Mouse (Mus musculus) gastrocnemius, adult 2 months (tissue): Measurements from ENCODE around the gene Ctbs. TPM values are rescaled to one million over a fixed set of nuclear protein-coding genes. Genes with fewer than 3 reads are reported as not detected.
"Not testable (repeated sequence)": the region's sequence is repeated elsewhere in the genome, so short reads cannot be mapped to it uniquely, and the experiment has no call there.

Source experiments
- DNase-seq: peaks from one replicate; pipeline ENCODE4 v3.0.0; 2022
- H3K27ac ChIP-seq: fragments of 200-600 bp; 2 replicates; pipeline ENCODE4 v1.8.1; 2022; ENCODE audit warnings: mild to moderate bottlenecking
- H3K4me3 ChIP-seq: fragments of 200-600 bp; 2 replicates; pipeline ENCODE4 v1.8.1; 2022; ENCODE audit warnings: mild to moderate bottlenecking, moderate library complexity
- CTCF ChIP-seq: fragments of 200-600 bp; IDR thresholded peaks from 2 replicates; pipeline ENCODE4 v1.8.1; 2022; ENCODE audit warnings: antibody characterized with exemption, mild to moderate bottlenecking, moderate library complexity
- intact Hi-C: fragments of 180-260 bp; cut with DNase I; formaldehyde crosslinking; loops from one replicate; pipeline ENCODE4 v1.15.1; 2025
- total RNA-seq, 2 experiments: library from RNA; stranded (reverse); gene quantifications; 2 replicates each; pipeline ENCODE4 v1.2.3; 2021

The Ctbs gene
- total RNA-seq, 2 experiments from 2014 or later: 4.1 to 4.5 TPM

- H3K27ac ChIP-seq: no peak overlapping the region
- intact Hi-C loops: no loop called here
- TF ChIP-seq CTCF: no peak
Observed at GRCm38 (mm10) chr3:146417873-146418272, 31.7 kb upstream of the Ctbs start.

DNA sequence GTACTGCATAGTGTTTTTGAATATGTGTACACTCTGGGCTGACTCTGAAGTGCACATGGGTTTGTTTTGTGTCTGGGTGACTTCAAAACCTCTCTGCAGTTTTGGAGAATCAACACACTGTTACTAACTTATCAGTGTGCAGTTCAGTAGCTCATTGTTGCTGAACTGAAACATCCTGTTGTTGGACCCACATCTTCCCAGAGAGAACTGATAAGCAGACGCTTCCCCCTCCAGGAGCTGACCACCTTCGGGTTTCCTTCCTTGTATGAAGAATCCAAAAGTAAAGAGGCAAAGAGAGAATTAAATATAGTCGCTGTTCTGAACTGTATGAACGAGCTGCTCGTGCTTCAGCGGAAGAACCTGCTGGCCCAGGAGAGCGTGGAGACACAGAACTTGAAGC, 30.7 kb upstream of the Ctbs start:
- H3K27ac ChIP-seq: no peak overlapping the region
- no peak for DNase-seq
- intact Hi-C loops: no loop called here
- no peak overlapping the region for H3K4me3 ChIP-seq
- no peak for TF ChIP-seq CTCF

More at GRCm38 (mm10) chr3:146417873-146418272, 31.7 kb upstream of the Ctbs start:
- no peak overlapping the region for H3K4me3 ChIP-seq
- DNase-seq: no peak

GRCm38 (mm10) chr3:146419534-146419933, 30.1 kb upstream of the Ctbs start:
- no peak overlapping the region for H3K4me3 ChIP-seq
- no peak overlapping the region for H3K27ac ChIP-seq
- TF ChIP-seq CTCF: no peak
- intact Hi-C loops: no loop called here
- DNase-seq: no peak

DNA sequence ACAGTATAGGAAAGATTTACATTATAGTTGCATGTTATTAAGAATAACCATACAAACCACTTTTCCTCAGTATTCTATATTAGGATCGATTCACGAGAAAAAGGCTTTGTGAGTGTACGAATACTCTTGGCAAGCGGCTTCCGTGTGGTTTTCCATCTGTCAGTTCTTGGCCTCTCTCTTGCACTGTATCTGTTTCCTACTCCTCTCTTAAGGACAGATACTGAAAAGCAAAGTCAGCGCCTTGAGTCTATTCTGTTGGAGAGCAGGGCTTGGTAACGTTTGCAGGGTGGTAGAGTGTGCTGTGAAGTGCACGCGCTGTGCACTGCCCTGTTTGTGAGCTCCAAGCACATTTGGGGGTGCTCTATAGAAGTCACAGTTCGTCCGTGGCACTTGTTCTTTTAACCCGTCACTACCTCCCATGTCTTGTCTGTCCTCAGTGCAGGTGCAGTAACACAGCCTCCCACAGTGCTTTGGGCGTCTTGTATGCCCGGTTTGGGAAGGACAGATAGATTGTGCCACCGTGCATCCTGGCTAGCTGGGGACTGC, 29.5 kb upstream of the Ctbs start:
- TF ChIP-seq CTCF: no peak
- intact Hi-C loops: no loop called here
- no peak overlapping the region for H3K27ac ChIP-seq
- no peak for DNase-seq
- no peak overlapping the region for H3K4me3 ChIP-seq

- no peak for TF ChIP-seq CTCF
- intact Hi-C loops: no loop called here
- DNase-seq: no peak
Observed at GRCm38 (mm10) chr3:146421787-146422186, 27.8 kb upstream of the Ctbs start.

DNA sequence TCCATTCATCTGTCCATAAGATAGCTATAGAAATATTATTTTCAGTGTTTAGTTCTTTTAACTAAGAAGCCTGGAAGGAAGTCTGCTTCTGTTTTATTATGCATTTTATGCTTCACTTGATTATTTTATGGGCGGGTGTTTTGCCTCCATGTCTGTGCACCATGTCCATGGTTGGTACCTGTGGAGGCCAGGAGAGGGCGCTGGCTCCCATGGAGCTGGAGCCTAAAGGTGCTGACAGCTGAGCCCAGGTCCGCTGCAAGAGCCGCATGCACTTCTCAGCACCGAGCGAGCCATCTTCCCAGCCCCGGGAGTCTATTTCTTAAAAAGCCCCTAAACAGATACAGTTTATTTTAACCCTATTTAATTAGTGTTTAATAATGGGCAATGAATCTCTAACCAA, 25.9 kb upstream of the Ctbs start:
- intact Hi-C loops: no loop called here
- no peak for DNase-seq
- TF ChIP-seq CTCF: peak; percentile 31
- Histone ChIP-seq H3K4me3 (no peak overlapping the region), H3K27ac (no peak overlapping the region)

More at GRCm38 (mm10) chr3:146421787-146422186, 27.8 kb upstream of the Ctbs start:
- Histone ChIP-seq H3K4me3 (no peak overlapping the region), H3K27ac (no peak overlapping the region)

GRCm38 (mm10) chr3:146424306-146424900, 25.2 kb upstream of the Ctbs start:
- no peak overlapping the region for H3K27ac ChIP-seq
- no peak for TF ChIP-seq CTCF
- no peak overlapping the region for H3K4me3 ChIP-seq
- DNase-seq: no peak
- intact Hi-C loops: no loop called here

DNA sequence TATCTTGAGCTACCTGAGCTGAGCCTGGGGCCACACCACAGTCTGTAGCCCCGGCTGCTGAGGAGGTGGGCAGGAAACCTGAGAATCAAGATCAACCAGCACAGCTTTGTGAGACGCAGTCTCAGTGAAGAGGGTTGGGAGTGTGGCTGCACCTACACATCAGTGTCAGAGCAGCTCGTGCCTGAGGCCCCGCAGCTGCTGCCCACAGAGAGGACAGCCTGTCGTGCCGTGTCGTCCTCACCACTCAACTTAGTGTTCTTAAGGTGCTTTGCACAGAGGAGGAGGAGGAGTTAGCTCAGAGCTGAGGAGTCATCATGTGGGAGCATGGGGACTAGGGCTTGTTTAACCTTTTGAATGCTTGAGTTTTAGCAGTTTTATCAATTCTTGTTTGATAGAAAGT, 23.7 kb upstream of the Ctbs start:
- H3K27ac ChIP-seq: no peak overlapping the region
- no peak for DNase-seq
- H3K4me3 ChIP-seq: no peak overlapping the region
- intact Hi-C loops: no loop called here
- no peak for TF ChIP-seq CTCF

DNA sequence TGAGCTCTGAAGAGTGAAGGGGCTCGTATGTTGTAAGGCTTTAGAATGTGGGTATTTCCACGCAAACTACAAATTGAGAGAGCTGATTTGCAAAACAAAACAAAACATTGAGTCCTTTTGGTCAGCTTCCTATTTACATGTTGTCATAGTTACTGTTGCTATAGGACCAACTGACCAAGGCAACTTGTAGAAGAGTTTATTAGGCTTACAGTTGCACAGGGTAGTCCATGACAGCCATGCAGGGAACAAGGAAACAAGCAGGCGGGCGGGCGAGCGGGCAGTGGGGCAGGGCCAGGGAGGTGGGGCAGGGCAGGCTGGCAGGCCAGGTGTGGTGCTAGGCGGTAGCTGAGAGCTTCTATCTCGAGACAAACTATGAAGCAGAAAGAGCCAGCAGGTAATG, 23.1 kb upstream of the Ctbs start:
- no peak for DNase-seq
- intact Hi-C loops: no loop called here
- no peak for TF ChIP-seq CTCF
- no peak overlapping the region for H3K27ac ChIP-seq
- H3K4me3 ChIP-seq: no peak overlapping the region

GRCm38 (mm10) chr3:146433063-146433462, 16.5 kb upstream of the Ctbs start:
- intact Hi-C loops, H3K27ac ChIP-seq, H3K4me3 ChIP-seq, DNase-seq: not testable (repeated sequence)

GRCm38 (mm10) chr3:146433681-146434350, 15.8 kb upstream of the Ctbs start:
- TF ChIP-seq CTCF: no peak
- no peak for DNase-seq
- Histone ChIP-seq H3K4me3 (no peak overlapping the region), H3K27ac (no peak overlapping the region)
- intact Hi-C loops: no loop called here

GRCm38 (mm10) chr3:146434686-146435085, 14.9 kb upstream of the Ctbs start:
- intact Hi-C loops: no loop called here
- no peak overlapping the region for H3K4me3 ChIP-seq
- no peak overlapping the region for H3K27ac ChIP-seq
- no peak for DNase-seq
- no peak for TF ChIP-seq CTCF

- DNase-seq: no peak
- Histone ChIP-seq H3K27ac (no peak overlapping the region), H3K4me3 (no peak overlapping the region)
- no peak for TF ChIP-seq CTCF
- intact Hi-C loops: no loop called here
Observed at GRCm38 (mm10) chr3:146435533-146435932, 14.1 kb upstream of the Ctbs start.

DNA sequence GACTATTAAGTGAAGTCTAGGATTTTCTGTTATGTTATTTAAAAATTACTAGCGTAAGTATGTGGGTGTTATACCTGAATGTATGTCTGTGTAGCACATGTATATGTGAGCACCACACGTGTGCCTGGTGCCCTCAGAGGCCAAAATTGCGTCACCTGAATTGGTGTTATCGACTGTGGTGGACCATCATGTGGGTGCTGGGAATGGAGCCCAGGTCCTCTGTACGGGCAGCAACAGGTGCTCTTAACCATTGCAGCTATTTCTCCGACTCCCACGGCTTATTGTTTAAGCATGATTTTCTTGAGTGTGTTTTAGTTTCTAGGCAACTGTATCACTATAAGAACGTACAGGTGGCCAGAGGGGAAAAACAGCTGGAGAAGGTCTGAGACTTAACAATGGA, 13.5 kb upstream of the Ctbs start:
- intact Hi-C loops: no loop called here
- no peak for TF ChIP-seq CTCF

More for the DNA sequence above, 13.5 kb upstream of the Ctbs start:
- DNase-seq: no peak
- Histone ChIP-seq H3K27ac (no peak overlapping the region), H3K4me3 (no peak overlapping the region)
